Mouse (Mus musculus): ENCODE measurements around the gene Poll. TPM values are rescaled to one million over a fixed set of nuclear protein-coding genes. Genes with fewer than 3 reads are reported as not detected.

Gene Poll
- total and polyA plus RNA-seq, 3 experiments = 16.5 to 24.6 (median 18.9) TPM

DNA sequence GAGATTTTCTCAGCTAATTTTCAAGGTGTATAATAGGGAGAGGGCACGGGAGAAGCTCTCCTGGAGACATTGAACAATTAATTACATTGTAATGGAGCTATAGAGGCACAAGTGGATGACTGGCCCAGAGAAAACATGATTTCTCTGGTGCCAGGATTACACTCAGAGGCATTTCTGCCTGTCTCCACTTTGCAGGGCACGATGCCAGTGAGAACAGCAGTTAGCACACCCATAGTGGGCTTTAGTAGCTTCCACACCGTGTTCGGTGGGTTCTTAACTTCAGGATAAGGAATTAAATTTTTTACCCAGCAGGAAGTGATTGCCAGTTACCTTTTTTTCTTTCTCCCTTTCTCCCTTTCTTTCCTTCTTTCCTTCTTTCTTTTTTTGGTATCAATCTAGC lies 48.9 kb downstream of the Poll start:
- dilution Hi-C loops (cut with MboI; ENCODE audit: extremely low pct_ligation_motif_present, extremely low pct_unique_long_range_greater_than_20kb, low sequenced_read_pairs) = no loop called here
- Histone ChIP-seq H3K9me3 (replicated peaks; ENCODE audit: low read length) (no peaks in the 10 kb centered on the region), H3K36me3 (replicated peaks in 1 of 2; ENCODE audit: control insufficient read depth in 1 of 2, insufficient read depth in 1 of 2, low read length in 1 of 2) (peaks cover 4 to 40% of the 10 kb centered on the region in 2 experiments), H3K27ac (ENCODE audit: insufficient read depth, low read depth) (no peak overlapping the region), H3K27me3 (replicated peaks) (no peaks in the 10 kb centered on the region), H3K4me3 (replicated peaks in 1 of 3; ENCODE audit: low read depth in 2 of 3, low read length in 2 of 3, poor library complexity in 1 of 3) (no peak overlapping the region), H3K9ac (ENCODE audit: insufficient read depth, low read depth) (no peak overlapping the region), H3K79me2 (replicated peaks; ENCODE audit: control insufficient read depth, extremely low read depth, insufficient read depth, poor library complexity, severe bottlenecking) (no peaks in the 10 kb centered on the region), H3K4me2 (ENCODE audit: insufficient read depth, low read depth, poor library complexity, severe bottlenecking) (no peak overlapping the region), H3K4me1 (ENCODE audit: control insufficient read depth in 1 of 2, insufficient read depth in 2 of 2) (peaks cover 3 to 16% of the 10 kb centered on the region in 2 experiments)
- in situ Hi-C loops (cut with MboI; ENCODE audit: low pct_ligation_motif_present, low pct_unique_long_range_greater_than_20kb, low sequenced_read_pairs) = no loop called here
- no peak for TF ChIP-seq NRF1 (IDR thresholded peaks at IDR 0.05; ENCODE audit: low read depth, low read length)
- TF ChIP-seq BHLHE40 (IDR thresholded peaks at IDR 0.05; ENCODE audit: low read depth, low read length) = no peak
- DNase-seq (ENCODE audit: extremely low read depth) = no peak

GRCm38 (mm10) chr19:45510680-45511079 lies 49.7 kb downstream of the Poll start:
- Histone ChIP-seq H3K4me2 (ENCODE audit: insufficient read depth, low read depth, poor library complexity, severe bottlenecking) (no peak overlapping the region), H3K27ac (ENCODE audit: insufficient read depth, low read depth) (no peak overlapping the region), H3K9me3 (replicated peaks; ENCODE audit: low read length) (no peaks in the 10 kb centered on the region), H3K27me3 (replicated peaks) (no peaks in the 10 kb centered on the region), H3K4me3 (replicated peaks in 1 of 3; ENCODE audit: low read depth in 2 of 3, low read length in 2 of 3, poor library complexity in 1 of 3) (no peak overlapping the region), H3K36me3 (replicated peaks in 1 of 2; ENCODE audit: control insufficient read depth in 1 of 2, insufficient read depth in 1 of 2, low read length in 1 of 2) (peaks cover 4 to 33% of the 10 kb centered on the region in 2 experiments), H3K4me1 (ENCODE audit: control insufficient read depth in 1 of 2, insufficient read depth in 2 of 2) (peaks cover 3 to 23% of the 10 kb centered on the region in 2 experiments), H3K9ac (ENCODE audit: insufficient read depth, low read depth) (no peak overlapping the region), H3K79me2 (replicated peaks; ENCODE audit: control insufficient read depth, extremely low read depth, insufficient read depth, poor library complexity, severe bottlenecking) (no peaks in the 10 kb centered on the region)
- in situ Hi-C loops (cut with MboI; ENCODE audit: low pct_ligation_motif_present, low pct_unique_long_range_greater_than_20kb, low sequenced_read_pairs) (no loop called here), dilution Hi-C loops (cut with MboI; ENCODE audit: extremely low pct_ligation_motif_present, extremely low pct_unique_long_range_greater_than_20kb, low sequenced_read_pairs) (no loop called here)
- no peak for DNase-seq (ENCODE audit: extremely low read depth)
- TF ChIP-seq ZNF384 (IDR thresholded peaks at IDR 0.05; ENCODE audit: low read depth, low read length) (no peak), BHLHE40 (IDR thresholded peaks at IDR 0.05; ENCODE audit: low read depth, low read length) (no peak), MAX (IDR thresholded peaks at IDR 0.05; ENCODE audit: low read length) (no peak), JUND (conservative IDR thresholded peaks at IDR 0.05; ENCODE audit: low read depth, low read length) (no peak), CTCF (conservative IDR thresholded peaks at IDR 0.05 in 1 of 2, IDR thresholded peaks at IDR 0.05 in 1 of 2; ENCODE audit: low read depth in 2 of 2, low read length in 2 of 2) (no peak), TBP (conservative IDR thresholded peaks at IDR 0.05; ENCODE audit: low read depth, low read length) (no peak), PAX5 (IDR thresholded peaks at IDR 0.05; ENCODE audit: low read length) (no peak)

- Histone ChIP-seq H3K36me3 (replicated peaks in 1 of 2; ENCODE audit: control insufficient read depth in 1 of 2, insufficient read depth in 1 of 2, low read length in 1 of 2) (peaks cover 4 to 16% of the 10 kb centered on the region in 2 experiments), H3K4me1 (ENCODE audit: control insufficient read depth in 1 of 2, insufficient read depth in 2 of 2) (peaks cover 5 to 29% of the 10 kb centered on the region in 2 experiments), H3K9ac (ENCODE audit: insufficient read depth, low read depth) (no peak overlapping the region), H3K4me2 (ENCODE audit: insufficient read depth, low read depth, poor library complexity, severe bottlenecking) (no peak overlapping the region), H3K27ac (ENCODE audit: insufficient read depth, low read depth) (no peak overlapping the region), H3K9me3 (replicated peaks; ENCODE audit: low read length) (no peaks in the 10 kb centered on the region), H3K79me2 (replicated peaks; ENCODE audit: control insufficient read depth, extremely low read depth, insufficient read depth, poor library complexity, severe bottlenecking) (no peaks in the 10 kb centered on the region), H3K27me3 (replicated peaks) (no peaks in the 10 kb centered on the region), H3K4me3 (replicated peaks in 1 of 3; ENCODE audit: low read depth in 2 of 3, low read length in 2 of 3, poor library complexity in 1 of 3) (no peak overlapping the region)
- dilution Hi-C loops (cut with MboI; ENCODE audit: extremely low pct_ligation_motif_present, extremely low pct_unique_long_range_greater_than_20kb, low sequenced_read_pairs) = no loop called here
- peak; percentile 34; the same call in 1 of the 2 replicates for TF ChIP-seq ETS1 (conservative IDR thresholded peaks at IDR 0.05; ENCODE audit: low read depth, low read length)
- no peak for TF ChIP-seq CHD2 (IDR thresholded peaks at IDR 0.05; ENCODE audit: low read length)
- DNase-seq (ENCODE audit: extremely low read depth) = peak; percentile 31
- in situ Hi-C loops (cut with MboI; ENCODE audit: low pct_ligation_motif_present, low pct_unique_long_range_greater_than_20kb, low sequenced_read_pairs) = no loop called here
Observed at GRCm38 (mm10) chr19:45507531-45507930, 52.8 kb downstream of the Poll start.
